Mouse (Mus musculus) midbrain, postnatal 0 days (tissue): Measurements from ENCODE around the gene Glipr2. TPM values are rescaled to one million over a fixed set of nuclear protein-coding genes. Genes with fewer than 3 reads are reported as not detected.

Source experiments
- ATAC-seq: fragments of 200-750 bp; cut with Nextera tagmentation; 2 replicates; pipeline ENCODE4 v1.8.0; 2017; ENCODE audit warnings: moderate number of reproducible peaks, mild to moderate bottlenecking, moderate TSS enrichment, moderate library complexity; ENCODE audit not compliant: low FRiP score
- DNase-seq: peaks from one replicate; pipeline ENCODE4 v3.0.0-alpha.2; 2015; ENCODE audit warnings: low spot score
- H3K27ac ChIP-seq: fragments of 300-500 bp; sonication (generic); 2 replicates; pipeline ENCODE4 v1.5.1; 2014; ENCODE audit warnings: low read depth, mild to moderate bottlenecking, low read length, mixed read lengths
- H3K27me3 ChIP-seq: fragments of 300-500 bp; sonication (generic); 2 replicates; pipeline ENCODE4 v1.6.1; 2014; ENCODE audit warnings: low read length, control low read depth, mixed read lengths; ENCODE audit not compliant: insufficient read depth
- H3K36me3 ChIP-seq: fragments of 300-500 bp; sonication (generic); 2 replicates; pipeline ENCODE4 v1.6.1; 2014; ENCODE audit warnings: low read length, control low read depth, mixed read lengths; ENCODE audit not compliant: insufficient read depth
- H3K4me1 ChIP-seq: fragments of 300-500 bp; sonication (generic); 2 replicates; pipeline ENCODE4 v1.6.1; 2014; ENCODE audit warnings: mild to moderate bottlenecking, control low read depth, antibody characterized with exemption, low read length, mixed read lengths; ENCODE audit not compliant: insufficient read depth
- H3K4me2 ChIP-seq: fragments of 300-500 bp; sonication (generic); 2 replicates; pipeline ENCODE4 v1.6.1; 2014; ENCODE audit warnings: low read depth, mild to moderate bottlenecking, low read length, mixed read lengths; ENCODE audit not compliant: poor library complexity, severe bottlenecking
- H3K4me3 ChIP-seq: fragments of 300-500 bp; sonication (generic); 2 replicates; pipeline ENCODE4 v1.5.1; 2014; ENCODE audit warnings: low read depth, mild to moderate bottlenecking, low read length, moderate library complexity
- H3K9ac ChIP-seq: fragments of 300-500 bp; sonication (generic); replicated peaks from 2 replicates; pipeline ENCODE4 v1.6.1; 2014; ENCODE audit warnings: mild to moderate bottlenecking, low read length, moderate library complexity, mixed read lengths; ENCODE audit not compliant: poor library complexity, severe bottlenecking
- H3K9me3 ChIP-seq: fragments of 300-500 bp; sonication (generic); 2 replicates; pipeline ENCODE4 v1.6.1; 2016; ENCODE audit warnings: low read length, control low read depth
- CTCF ChIP-seq: IDR thresholded peaks from 2 replicates; pipeline ENCODE4 v1.5.1; 2016; ENCODE audit warnings: antibody characterized with exemption, mild to moderate bottlenecking
- WGBS: fragments of 180-500 bp; shearing (Covaris S2); extraction: QIAGEN DNeasy Blood & Tissue Kit; methylation state at CpG from one replicate; pipeline ENCODE4 v1.1.7; 2014; 5-methylcytosine and 5-hydroxymethylcytosine counted together
- polyA plus RNA-seq: library from polyadenylated mRNA; unstranded; fragments of >200 nt; fragmentation: Nextera tagmentation; extraction: Ambion mirVana; gene quantifications from 2 replicates; pipeline ENCODE4 v1.2.1, GENCODE M21; 2015
- total RNA-seq: library from RNA; depleted of rRNA; stranded (reverse); fragments of >200 nt; gene quantifications from 2 replicates; pipeline ENCODE4 v1.2.3, GENCODE M21; 2014; rRNA removed

Glipr2 gene
- total and polyA plus RNA-seq, 2 experiments from 2014 or later, result 16.5 to 18.2 TPM

DNA sequence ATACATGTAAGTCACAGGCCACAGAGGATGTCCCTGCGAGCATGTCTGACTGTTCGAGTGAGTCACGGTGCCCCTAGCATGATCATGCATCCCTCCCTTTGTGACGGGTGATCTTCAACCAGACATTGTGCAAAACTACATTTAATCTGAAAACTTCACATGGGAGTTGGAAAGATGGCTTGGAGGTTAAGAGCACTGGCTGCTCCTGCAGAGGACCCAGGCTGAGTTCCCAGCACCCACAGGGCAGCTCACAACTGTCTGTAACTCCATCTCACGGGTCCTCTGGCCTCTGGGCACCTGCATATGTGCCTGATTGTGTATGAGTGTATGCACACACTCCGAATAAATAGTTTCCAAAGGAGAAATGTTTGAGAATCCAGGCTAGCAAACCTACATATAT lies 67.0 kb downstream of the Glipr2 start:
- peaks cover 83% of the 10 kb centered on the region for H3K36me3 ChIP-seq
- DNase-seq (no peak), ATAC-seq (no peak)
- H3K4me3 ChIP-seq, result no peak overlapping the region
- 98% methylated on average over 6 of the region's 6 CpGs for WGBS
- H3K4me1 ChIP-seq, result no peaks in the 10 kb centered on the region
- TF ChIP-seq CTCF, result no peak
- no peak overlapping the region for H3K27ac ChIP-seq
- no peak overlapping the region for H3K4me2 ChIP-seq
- no peaks in the 10 kb centered on the region for H3K27me3 ChIP-seq
- no peaks in the 10 kb centered on the region for H3K9me3 ChIP-seq
- H3K9ac ChIP-seq, result no peak overlapping the region

DNA sequence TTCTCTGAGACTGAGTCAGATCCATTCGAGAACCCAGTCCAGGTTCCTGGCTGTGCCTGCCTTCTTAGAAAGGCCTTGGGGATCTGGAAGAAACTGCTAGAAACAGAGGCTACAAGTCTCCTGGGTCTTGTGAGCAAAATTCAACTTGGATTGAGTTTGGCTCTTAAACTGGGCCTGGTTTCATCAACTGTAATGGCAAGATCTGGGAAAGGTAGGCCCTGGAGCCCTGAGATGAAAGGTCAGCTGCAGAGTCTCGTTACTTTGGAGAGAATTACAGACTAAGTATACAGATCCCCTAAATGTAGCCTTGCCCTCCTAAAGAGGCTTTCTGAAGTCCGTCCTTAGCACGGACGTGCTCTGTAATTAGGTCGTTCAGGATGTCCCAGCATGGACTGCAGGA lies 68.4 kb downstream of the Glipr2 start:
- H3K27ac ChIP-seq, result no peak overlapping the region
- no peak overlapping the region for H3K4me3 ChIP-seq
- H3K9ac ChIP-seq, result no peak overlapping the region
- H3K27me3 ChIP-seq, result no peaks in the 10 kb centered on the region
- H3K36me3 ChIP-seq, result peaks cover 84% of the 10 kb centered on the region
- DNase-seq, result no peak
- ATAC-seq, result no peak
- no peaks in the 10 kb centered on the region for H3K9me3 ChIP-seq
- no peaks in the 10 kb centered on the region for H3K4me1 ChIP-seq
- WGBS, result 94% methylated on average over 6 of the region's 6 CpGs
- no peak for TF ChIP-seq CTCF
- no peak overlapping the region for H3K4me2 ChIP-seq

Other genes starting within 250 kb of the Glipr2 start
- not detected in 2 replicates for gene Olfr71, start 247.1 kb upstream of the Glipr2 start, total RNA-seq
- not detected in 2 replicates for gene Olfr71, start 247.1 kb upstream of the Glipr2 start, polyA plus RNA-seq
- gene Hrct1, start 230.2 kb upstream of the Glipr2 start, total RNA-seq, result 1.1 TPM in 2 replicates
- 0.72 and 1.1 TPM in 2 replicates for gene Hrct1, start 230.2 kb upstream of the Glipr2 start, polyA plus RNA-seq
- not detected in 2 replicates for gene Spaar, start 227.4 kb upstream of the Glipr2 start, total RNA-seq
- 0.07 and 0.28 TPM in 2 replicates for gene Spaar, start 227.4 kb upstream of the Glipr2 start, polyA plus RNA-seq
- gene Olfr159, start 186.4 kb upstream of the Glipr2 start, total RNA-seq, result not detected in 2 replicates
- not detected in 2 replicates for gene Olfr159, start 186.4 kb upstream of the Glipr2 start, polyA plus RNA-seq
- gene Olfr156, start 133.5 kb upstream of the Glipr2 start, total RNA-seq, result not detected in 2 replicates
- gene Olfr156, start 133.5 kb upstream of the Glipr2 start, polyA plus RNA-seq, result not detected in 2 replicates
- gene Olfr157, start 117.2 kb upstream of the Glipr2 start, total RNA-seq, result not detected in 2 replicates
- not detected in 2 replicates for gene Olfr157, start 117.2 kb upstream of the Glipr2 start, polyA plus RNA-seq
- gene Olfr155, start 105.8 kb upstream of the Glipr2 start, total RNA-seq, result not detected in 2 replicates
- not detected in 2 replicates for gene Olfr155, start 105.8 kb upstream of the Glipr2 start, polyA plus RNA-seq
- 6.0 and 7.0 TPM in 2 replicates for gene Reck, start 81.9 kb upstream of the Glipr2 start, total RNA-seq
- 3.8 and 3.9 TPM in 2 replicates for gene Reck, start 81.9 kb upstream of the Glipr2 start, polyA plus RNA-seq
- gene Ccin, start 26.1 kb downstream of the Glipr2 start, total RNA-seq, result 0.33 and 0.49 TPM in 2 replicates
- not detected in 2 replicates for gene Ccin, start 26.1 kb downstream of the Glipr2 start, polyA plus RNA-seq
- 539 and 562 TPM in 2 replicates for gene Clta, start 47.1 kb downstream of the Glipr2 start, total RNA-seq
- gene Clta, start 47.1 kb downstream of the Glipr2 start, polyA plus RNA-seq, result 380 and 390 TPM in 2 replicates
- gene Gne, start 126.8 kb downstream of the Glipr2 start, total RNA-seq, result 37.6 and 42.4 TPM in 2 replicates
- gene Gne, start 126.8 kb downstream of the Glipr2 start, polyA plus RNA-seq, result 26.8 and 27.7 TPM in 2 replicates